Mouse (Mus musculus) midbrain, embryonic 14.5 days (tissue): ENCODE measurements at regions not wholly inside any gene's neighbourhood (a gene's known extent, or its start where the extent isn't known, plus 50 kb on each side); places are given as distances from the start of the nearest gene placed in this dataset.

Source experiments
- ATAC-seq: fragments of 200-750 bp; cut with Nextera tagmentation; 2 replicates; pipeline ENCODE4 v1.8.0; 2017; ENCODE audit warnings: moderate number of reproducible peaks, moderate library complexity; ENCODE audit not compliant: low FRiP score, low TSS enrichment
- DNase-seq: peaks from one replicate; pipeline ENCODE4 v3.0.0-alpha.2; 2015
- H3K27ac ChIP-seq: fragments of 300-500 bp; sonication (generic); replicated peaks from 2 replicates; pipeline ENCODE4 v1.5.1; 2014; ENCODE audit warnings: mild to moderate bottlenecking, low read depth, low read length, moderate library complexity
- H3K27me3 ChIP-seq: fragments of 300-500 bp; sonication (generic); 2 replicates; pipeline ENCODE4 v1.6.1; 2014; ENCODE audit warnings: low read length, control low read depth, mixed read lengths; ENCODE audit not compliant: control insufficient read depth, insufficient read depth
- H3K36me3 ChIP-seq: fragments of 300-500 bp; sonication (generic); 2 replicates; pipeline ENCODE4 v1.6.1; 2014; ENCODE audit warnings: low read length, control low read depth; ENCODE audit not compliant: control insufficient read depth, insufficient read depth
- H3K4me1 ChIP-seq: fragments of 300-500 bp; sonication (generic); 2 replicates; pipeline ENCODE4 v1.6.1; 2014; ENCODE audit warnings: mild to moderate bottlenecking, antibody characterized with exemption, low read length, control low read depth; ENCODE audit not compliant: control insufficient read depth, insufficient read depth
- H3K4me2 ChIP-seq: fragments of 300-500 bp; sonication (generic); 2 replicates; pipeline ENCODE4 v1.6.1; 2014; ENCODE audit warnings: mild to moderate bottlenecking, low read length, moderate library complexity
- H3K4me3 ChIP-seq: fragments of 300-500 bp; sonication (generic); replicated peaks from 2 replicates; pipeline ENCODE4 v1.5.1; 2014; ENCODE audit warnings: low read depth, low read length
- H3K9ac ChIP-seq: fragments of 300-500 bp; sonication (generic); replicated peaks from 2 replicates; pipeline ENCODE4 v1.6.1; 2014; ENCODE audit warnings: mild to moderate bottlenecking, low read length, moderate library complexity
- H3K9me3 ChIP-seq: fragments of 300-500 bp; sonication (generic); 2 replicates; pipeline ENCODE4 v1.6.1; 2016; ENCODE audit warnings: low read length, control low read depth, mixed read lengths; ENCODE audit not compliant: control insufficient read depth
- WGBS: fragments of 180-500 bp; shearing (Covaris S2); extraction: QIAGEN DNeasy Blood & Tissue Kit; methylation state at CpG from one replicate; pipeline ENCODE4 v1.1.7; 2014; 5-methylcytosine and 5-hydroxymethylcytosine counted together

GRCm38 (mm10) chr11:32136066-32136465 lies 64.0 kb downstream of the Il9r start:
- ATAC-seq (no peak), DNase-seq (no peak)
- Histone ChIP-seq H3K27ac (no peak overlapping the region), H3K36me3 (no peaks in the 10 kb centered on the region), H3K9me3 (no peaks in the 10 kb centered on the region; the same call in 1 of the 2 replicates), H3K4me2 (no peak overlapping the region), H3K9ac (no peak overlapping the region), H3K4me3 (no peak overlapping the region), H3K27me3 (no peaks in the 10 kb centered on the region), H3K4me1 (peaks cover 21% of the 10 kb centered on the region)
- WGBS = 64% methylated on average over 5 of the region's 5 CpGs

GRCm38 (mm10) chr11:32133996-32134395 lies 66.1 kb downstream of the Il9r start:
- Histone ChIP-seq H3K4me1 (peaks cover 17% of the 10 kb centered on the region), H3K4me2 (no peak overlapping the region), H3K36me3 (no peaks in the 10 kb centered on the region), H3K9me3 (no peaks in the 10 kb centered on the region; the same call in 1 of the 2 replicates), H3K4me3 (no peak overlapping the region), H3K27me3 (no peaks in the 10 kb centered on the region), H3K27ac (no peak overlapping the region), H3K9ac (no peak overlapping the region)
- no peak for DNase-seq
- ATAC-seq = no peak
- WGBS = 86% methylated on average over 7 of the region's 7 CpGs

GRCm38 (mm10) chr11:32132008-32132615 lies 68.0 kb downstream of the Il9r start:
- H3K27me3 ChIP-seq = no peaks in the 10 kb centered on the region
- no peak overlapping the region for H3K4me3 ChIP-seq
- no peaks in the 10 kb centered on the region for H3K9me3 ChIP-seq
- no peak overlapping the region for H3K27ac ChIP-seq
- 75% methylated on average over 3 of the region's 3 CpGs for WGBS
- DNase-seq = no peak
- H3K36me3 ChIP-seq = no peaks in the 10 kb centered on the region
- no peak overlapping the region for H3K9ac ChIP-seq
- ATAC-seq = no peak
- H3K4me1 ChIP-seq = peaks cover 6% of the 10 kb centered on the region
- no peak overlapping the region for H3K4me2 ChIP-seq

- DNase-seq = no peak
- H3K4me1 ChIP-seq = peaks cover 20% of the 10 kb centered on the region
- 50% methylated on average over 7 of the region's 7 CpGs for WGBS
- H3K4me2 ChIP-seq = no peak overlapping the region
- H3K4me3 ChIP-seq = no peak overlapping the region
- H3K27me3 ChIP-seq = no peaks in the 10 kb centered on the region
- ATAC-seq = no peak
- H3K27ac ChIP-seq = peak overlapping the region; percentile 75; the same call in 1 of the 2 replicates
- H3K36me3 ChIP-seq = no peaks in the 10 kb centered on the region
- no peaks in the 10 kb centered on the region for H3K9me3 ChIP-seq
- no peak overlapping the region for H3K9ac ChIP-seq
These were observed 71.5 kb downstream of the Il9r start for GRCm38 (mm10) chr11:32128551-32128950.

- ATAC-seq (no peak), DNase-seq (no peak)
- H3K9ac ChIP-seq = no peak overlapping the region
- peaks cover 20% of the 10 kb centered on the region for H3K4me1 ChIP-seq
- H3K4me2 ChIP-seq = no peak overlapping the region
- H3K4me3 ChIP-seq = no peak overlapping the region
- H3K27me3 ChIP-seq = no peaks in the 10 kb centered on the region
- H3K9me3 ChIP-seq = no peaks in the 10 kb centered on the region
- H3K36me3 ChIP-seq = no peaks in the 10 kb centered on the region
- H3K27ac ChIP-seq = peak overlapping the region; percentile 75; the same call in 1 of the 2 replicates
- WGBS = 61% methylated on average over 3 of the region's 3 CpGs
These were observed 72.1 kb downstream of the Il9r start for GRCm38 (mm10) chr11:32128018-32128417.

- 47% methylated on average over 7 of the region's 7 CpGs for WGBS
- peaks cover 20% of the 10 kb centered on the region for H3K4me1 ChIP-seq
- peak; percentile 63 for DNase-seq
- H3K36me3 ChIP-seq = no peaks in the 10 kb centered on the region
- H3K9ac ChIP-seq = no peak overlapping the region
- no peak overlapping the region for H3K4me3 ChIP-seq
- peak overlapping the region; percentile 75 for H3K27ac ChIP-seq
- no peak overlapping the region for H3K4me2 ChIP-seq
- H3K9me3 ChIP-seq = no peaks in the 10 kb centered on the region
- ATAC-seq = no peak
- H3K27me3 ChIP-seq = no peaks in the 10 kb centered on the region
These were observed 72.7 kb downstream of the Il9r start for GRCm38 (mm10) chr11:32127401-32127817.

- Histone ChIP-seq H3K36me3 (no peaks in the 10 kb centered on the region), H3K4me1 (peaks cover 20% of the 10 kb centered on the region), H3K9me3 (no peaks in the 10 kb centered on the region), H3K27me3 (no peaks in the 10 kb centered on the region), H3K4me2 (no peak overlapping the region), H3K9ac (no peak overlapping the region), H3K27ac (peak overlapping the region; percentile 75), H3K4me3 (no peak overlapping the region)
- WGBS = 79% methylated on average over 1 of the region's 1 CpGs
- no peak for DNase-seq
- no peak for ATAC-seq
These were observed 73.3 kb downstream of the Il9r start for GRCm38 (mm10) chr11:32126786-32127185.

- Histone ChIP-seq H3K36me3 (no peaks in the 10 kb centered on the region), H3K4me3 (no peak overlapping the region), H3K27ac (peak overlapping the region; percentile 75), H3K4me2 (no peak overlapping the region), H3K9me3 (no peaks in the 10 kb centered on the region), H3K9ac (no peak overlapping the region), H3K4me1 (peaks cover 20% of the 10 kb centered on the region), H3K27me3 (no peaks in the 10 kb centered on the region)
- WGBS = 59% methylated on average over 5 of the region's 5 CpGs
- no peak for DNase-seq
- ATAC-seq = no peak
These were observed 73.8 kb downstream of the Il9r start for GRCm38 (mm10) chr11:32126311-32126698.

- ATAC-seq (no peak), DNase-seq (no peak)
- 58% methylated on average over 11 of the region's 11 CpGs for WGBS
- H3K4me2 ChIP-seq = no peak overlapping the region
- peak overlapping the region; percentile 75; the same call in 1 of the 2 replicates for H3K27ac ChIP-seq
- peaks cover 20% of the 10 kb centered on the region for H3K4me1 ChIP-seq
- no peaks in the 10 kb centered on the region for H3K27me3 ChIP-seq
- no peak overlapping the region for H3K4me3 ChIP-seq
- H3K9me3 ChIP-seq = no peaks in the 10 kb centered on the region
- no peaks in the 10 kb centered on the region for H3K36me3 ChIP-seq
- no peak overlapping the region for H3K9ac ChIP-seq
These were observed 74.3 kb downstream of the Il9r start for GRCm38 (mm10) chr11:32125586-32126310.
